Mouse (Mus musculus) kidney, adult 11 months (tissue): Measurements from ENCODE around the gene Evi5.

ENCODE experiments used
- DNase-seq: peaks from one replicate; pipeline ENCODE4 v3.0.0; 2022

Gene Evi5

GRCm38 (mm10) chr5:107801234-107801633, 73.7 kb downstream of the Evi5 start:
- no peak for DNase-seq

DNA sequence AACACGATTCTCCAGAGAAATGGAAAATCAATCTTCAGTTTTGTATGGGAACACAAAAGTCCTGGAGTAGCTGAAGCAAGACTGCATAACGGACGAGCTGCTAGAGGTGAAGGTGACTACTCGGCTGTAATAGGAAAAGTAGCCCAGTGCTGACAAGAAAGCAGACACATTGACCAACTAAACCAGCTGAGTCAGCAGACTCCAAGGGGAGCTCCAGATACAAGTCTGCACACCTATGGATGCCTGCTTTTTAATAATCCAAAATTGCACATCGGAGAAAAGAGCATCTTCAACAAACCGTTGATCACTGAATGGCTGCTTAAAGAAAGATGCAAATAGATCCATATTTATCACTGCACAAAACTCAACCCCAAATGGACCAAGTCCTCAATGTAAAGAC, 76.6 kb downstream of the Evi5 start:
- no peak for DNase-seq

- DNase-seq = no peak
Observed at GRCm38 (mm10) chr5:107793927-107794326, 81.0 kb downstream of the Evi5 start.

GRCm38 (mm10) chr5:107793258-107793657, 81.6 kb downstream of the Evi5 start:
- DNase-seq = peak; percentile 45

DNA sequence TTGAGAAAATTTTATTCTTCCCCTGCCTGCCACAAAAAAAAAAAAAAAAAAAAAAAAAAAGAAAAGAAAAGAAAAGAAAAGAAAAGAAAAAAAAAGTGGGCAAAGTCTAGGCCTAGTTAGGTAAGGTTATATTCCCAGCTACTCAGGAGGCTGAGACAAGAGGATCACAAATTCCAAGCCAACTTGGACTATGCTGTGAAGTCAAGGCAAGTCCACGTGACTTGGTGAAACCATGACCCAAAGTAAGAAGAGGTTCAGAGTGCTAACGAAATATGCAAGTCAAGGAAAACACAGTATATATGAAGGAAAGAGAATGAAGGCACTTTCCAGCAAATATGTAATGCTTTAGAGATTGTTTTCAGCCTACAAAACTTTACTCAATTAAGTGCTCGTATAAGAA, 82.4 kb downstream of the Evi5 start:
- DNase-seq = peak; percentile 49

GRCm38 (mm10) chr5:107791966-107792365, 82.9 kb downstream of the Evi5 start:
- no peak for DNase-seq

GRCm38 (mm10) chr5:107789492-107789891, 85.4 kb downstream of the Evi5 start:
- no peak for DNase-seq

DNA sequence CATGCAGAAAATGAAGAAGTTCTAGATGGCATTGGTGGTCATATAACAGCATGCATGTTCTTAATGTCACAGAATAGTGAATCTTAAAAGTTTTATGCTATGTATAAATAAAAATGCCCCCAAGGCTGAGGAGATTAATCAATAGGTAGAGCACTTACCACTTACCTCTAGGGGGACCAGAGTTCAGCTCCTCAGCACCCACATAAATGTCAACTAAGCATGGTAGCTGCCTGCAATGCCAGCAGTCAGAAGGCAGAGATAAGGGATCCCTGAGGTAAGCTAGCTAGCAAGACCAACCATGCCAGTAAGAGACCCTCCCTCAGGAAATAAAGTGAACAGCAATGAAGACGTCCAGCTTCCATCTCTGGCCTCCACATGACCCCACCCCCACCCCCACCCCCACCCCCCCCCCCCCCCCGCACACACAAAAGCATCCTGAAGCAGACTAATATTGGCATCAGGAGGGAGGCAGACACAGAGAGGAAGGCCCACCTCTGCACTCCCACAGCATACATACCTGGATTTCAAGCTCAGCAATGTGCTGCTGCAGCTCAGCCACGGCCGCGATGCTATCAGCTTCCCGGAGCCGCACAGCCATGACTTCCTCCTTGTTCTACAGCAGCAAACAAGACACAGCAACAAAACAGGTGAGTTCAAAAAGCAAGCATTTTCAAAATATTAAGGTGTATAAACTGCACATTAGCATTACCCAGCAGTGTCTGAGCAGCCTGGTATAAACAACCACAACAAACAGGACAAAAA, 87.0 kb downstream of the Evi5 start:
- no peak for DNase-seq

GRCm38 (mm10) chr5:107782360-107782759, 92.5 kb downstream of the Evi5 start:
- no peak for DNase-seq

DNA sequence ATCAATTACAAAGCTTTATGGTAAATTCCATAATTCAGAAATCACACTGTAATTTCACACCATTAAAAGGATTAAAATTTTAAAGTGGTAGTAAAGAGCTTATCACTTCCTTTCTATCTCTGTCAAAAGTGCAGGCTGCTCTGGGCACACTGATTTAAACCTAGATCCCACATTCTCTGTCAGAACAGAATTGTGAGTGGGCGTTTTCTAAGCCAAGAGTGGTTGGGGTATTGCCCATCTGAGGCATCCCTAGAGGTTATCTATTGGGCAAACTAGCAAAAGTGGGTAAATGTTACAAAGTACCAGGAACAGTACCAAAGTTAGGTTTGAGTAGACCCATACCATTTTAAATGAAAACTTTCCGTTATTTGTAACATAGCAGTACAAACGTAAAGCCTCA, 96.1 kb downstream of the Evi5 start:
- DNase-seq = no peak

DNA sequence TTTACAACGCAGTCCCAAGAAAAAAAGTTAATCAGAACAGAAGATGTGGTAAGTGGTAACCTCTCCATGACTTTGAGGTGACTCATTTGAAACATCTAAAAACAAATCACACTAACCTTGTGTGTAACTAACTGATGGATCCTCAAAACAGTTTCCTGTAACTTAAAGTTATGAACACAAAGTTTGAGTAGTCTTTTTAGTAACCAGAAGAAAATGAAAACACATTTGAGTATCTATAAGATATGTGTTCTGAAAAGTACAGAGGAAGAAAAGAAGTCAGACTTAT, 97.4 kb downstream of the Evi5 start:
- DNase-seq = no peak

DNA sequence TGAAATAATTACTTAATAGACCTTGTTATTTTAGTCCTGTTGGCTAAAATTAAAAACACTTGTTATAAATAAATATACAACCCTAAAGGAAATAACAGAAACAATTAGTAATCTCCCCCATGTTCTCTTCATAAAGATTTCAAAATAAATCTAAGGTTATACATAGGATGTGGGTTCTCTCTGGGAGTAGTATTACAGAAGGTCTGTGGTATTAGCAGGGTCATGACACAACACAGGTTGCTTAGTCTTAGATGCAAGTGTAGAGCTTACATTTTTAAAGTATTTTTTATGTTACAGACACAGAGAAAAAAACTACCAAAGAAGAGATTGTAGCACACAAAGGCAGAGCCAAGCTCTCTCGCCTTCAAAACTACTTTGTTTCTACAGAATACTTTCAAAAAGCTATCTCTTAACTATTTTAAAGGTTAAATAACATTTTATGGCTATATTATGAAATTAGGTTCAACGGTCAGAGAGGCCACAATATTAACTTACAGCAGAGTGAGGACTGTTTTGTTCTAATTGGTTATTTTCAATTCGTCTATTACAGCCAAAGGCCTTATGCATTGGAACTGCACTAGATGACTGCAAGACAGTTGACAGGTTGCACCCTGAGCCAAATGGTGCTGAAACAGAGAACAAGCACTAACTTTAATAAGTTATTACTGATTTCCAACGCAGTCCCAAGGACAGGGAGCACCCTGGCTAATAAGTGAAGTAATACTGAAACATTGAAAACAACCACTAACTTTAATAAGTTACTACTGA, 97.9 kb downstream of the Evi5 start:
- peak; percentile 9 for DNase-seq

- no peak for DNase-seq
Observed at GRCm38 (mm10) chr5:107775875-107776274, 99.0 kb downstream of the Evi5 start.

- no peak for DNase-seq
Observed at GRCm38 (mm10) chr5:107772049-107772448, 102.9 kb downstream of the Evi5 start.

GRCm38 (mm10) chr5:107768224-107768623, 106.7 kb downstream of the Evi5 start:
- no peak for DNase-seq

DNA sequence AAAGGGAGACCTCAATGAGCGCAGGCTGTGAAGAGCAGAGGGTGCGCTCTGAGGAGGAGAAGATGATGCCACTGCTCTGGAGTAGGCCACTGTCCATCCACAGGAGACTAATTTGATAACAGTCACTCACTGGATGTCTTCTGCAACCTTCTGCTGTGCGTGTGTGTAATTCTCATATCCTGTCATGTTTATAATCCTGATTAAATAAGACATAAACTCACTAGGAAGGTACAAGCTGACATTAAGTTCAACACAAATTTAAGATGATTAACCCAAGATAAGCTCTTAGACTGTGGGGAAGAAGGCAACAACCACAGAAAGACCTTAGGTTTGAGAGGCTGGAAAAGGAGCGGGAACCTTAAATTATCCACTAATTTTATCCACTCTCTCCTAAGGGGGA, 109.0 kb downstream of the Evi5 start:
- DNase-seq = no peak

DNA sequence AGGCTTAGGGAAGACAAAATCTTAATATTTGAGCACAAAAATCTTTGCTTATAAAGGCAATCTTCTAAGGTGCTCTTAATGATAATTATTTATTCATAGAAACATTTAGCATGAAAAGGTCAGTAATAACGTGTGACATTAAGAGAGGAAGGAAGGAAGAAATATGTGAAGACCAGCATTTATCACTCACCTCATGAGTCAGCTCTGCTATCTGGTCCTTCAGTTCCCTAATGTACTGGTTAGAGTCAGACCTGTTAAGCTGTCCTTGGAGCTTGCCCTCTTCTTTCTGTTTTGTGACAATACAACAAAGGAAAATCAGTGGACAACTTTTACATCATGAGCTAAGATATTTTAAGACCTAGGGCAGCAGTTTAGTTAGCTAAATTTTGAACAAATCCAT, 110.4 kb downstream of the Evi5 start:
- DNase-seq = no peak

DNA sequence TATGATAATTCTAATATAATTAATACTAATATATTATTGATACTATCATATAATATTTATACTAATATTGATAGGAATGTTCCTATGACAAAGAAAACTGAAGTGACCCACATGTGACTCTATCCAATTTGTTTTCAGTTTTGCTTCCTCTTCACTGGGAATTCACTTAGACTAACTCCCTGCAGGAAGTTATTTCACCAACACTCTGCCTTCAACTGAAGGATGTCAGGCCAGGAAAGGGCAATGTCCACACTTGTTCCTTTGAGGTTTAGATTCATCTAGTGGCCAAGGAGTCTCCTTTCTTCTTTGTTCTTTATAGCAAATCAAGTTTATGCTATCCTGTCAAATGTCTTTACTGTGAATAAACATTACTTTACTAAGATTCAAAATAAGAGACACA, 111.2 kb downstream of the Evi5 start:
- DNase-seq = no peak

DNA sequence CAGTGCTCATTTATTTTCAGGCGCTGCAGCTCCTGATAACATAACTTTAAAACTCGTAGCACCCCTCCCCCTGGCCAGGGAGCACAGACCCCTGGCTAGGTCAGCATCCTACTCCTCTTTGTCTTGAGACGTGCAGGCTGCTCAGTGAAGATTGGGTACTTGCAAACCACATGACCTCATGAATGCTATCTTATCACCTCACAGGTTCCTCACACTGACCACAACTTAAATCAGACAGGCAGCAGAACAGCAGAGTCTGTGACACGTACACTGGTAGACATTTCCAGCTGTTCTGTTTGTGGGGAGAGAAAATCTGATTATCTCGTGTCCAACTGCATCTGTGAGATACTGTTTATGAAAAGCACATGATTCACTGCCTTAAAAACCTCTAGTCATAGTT, 115.8 kb downstream of the Evi5 start:
- DNase-seq = no peak

DNA sequence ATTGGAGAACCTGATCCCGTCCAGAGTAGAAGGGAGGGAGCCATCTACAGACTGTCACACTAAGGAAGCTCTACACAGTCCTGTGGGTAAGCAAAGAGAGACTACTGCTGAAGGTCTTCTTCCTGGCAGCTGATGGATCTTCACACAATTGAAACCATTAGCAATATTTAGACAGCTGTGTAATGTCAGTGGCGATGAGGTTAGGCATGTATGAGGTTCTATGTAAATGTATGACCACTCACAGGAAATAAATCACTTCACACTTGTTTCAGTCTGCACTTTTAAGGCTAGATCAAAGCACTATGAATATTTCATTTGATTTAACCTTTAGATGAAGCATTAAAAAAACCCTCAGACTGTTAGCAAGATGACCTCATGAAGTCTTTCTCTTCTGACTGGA, 118.8 kb downstream of the Evi5 start:
- no peak for DNase-seq

- DNase-seq = no peak
Observed at GRCm38 (mm10) chr5:107754740-107755139, 120.2 kb downstream of the Evi5 start.

GRCm38 (mm10) chr5:107753656-107754055, 121.3 kb downstream of the Evi5 start:
- no peak for DNase-seq

DNA sequence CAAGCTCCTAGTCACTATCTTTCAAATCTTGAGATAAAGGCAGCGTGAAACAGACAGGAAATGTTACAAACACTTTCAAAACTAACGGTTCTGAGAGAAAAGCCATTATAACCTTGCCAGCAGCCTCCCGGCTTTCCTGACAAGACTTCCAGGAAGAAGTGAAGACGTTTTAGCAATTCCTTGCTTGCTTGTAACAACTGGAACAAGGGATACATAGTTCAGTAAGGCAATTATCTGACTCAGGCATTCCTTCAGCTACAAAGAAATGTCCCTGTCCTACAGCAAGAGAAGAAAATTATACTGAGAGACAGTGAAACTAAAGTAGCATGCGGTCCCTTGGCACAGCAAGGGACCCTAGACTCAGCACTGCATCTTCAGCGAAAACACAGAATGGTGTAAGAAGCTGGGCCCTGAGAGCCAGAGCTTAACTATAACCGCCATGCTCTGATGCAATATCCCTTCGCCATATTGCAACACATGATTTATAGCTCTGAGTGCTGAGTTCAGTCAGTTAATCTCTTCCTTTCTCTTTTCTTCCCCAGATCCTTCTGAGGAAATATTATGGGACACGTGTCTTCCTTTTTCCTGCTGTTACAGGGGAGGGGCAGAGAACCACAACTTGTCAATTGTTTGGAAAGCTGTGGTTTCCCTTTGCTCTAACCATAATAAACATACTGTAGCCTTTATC, 125.5 kb downstream of the Evi5 start:
- no peak for DNase-seq

DNA sequence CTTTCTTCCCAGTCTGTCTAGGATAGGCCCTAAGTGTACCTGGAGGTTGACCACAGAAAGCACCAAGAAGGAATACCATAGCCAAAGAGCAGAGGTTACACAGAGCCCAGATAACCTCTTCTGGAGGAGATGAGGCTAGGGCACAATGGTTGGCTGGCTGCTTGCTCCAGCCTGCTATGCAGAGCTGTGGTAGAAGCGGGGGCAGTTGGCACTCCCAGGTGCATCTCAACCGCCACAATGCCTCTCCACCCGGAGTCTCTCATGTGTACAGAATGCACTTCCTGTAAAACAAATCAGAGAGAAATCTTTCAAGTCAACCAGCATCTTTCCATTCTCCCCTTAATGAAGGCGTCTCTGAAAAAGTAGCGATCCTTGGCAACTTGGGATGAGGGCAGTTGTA, 135.9 kb downstream of the Evi5 start:
- DNase-seq = no peak
